Mouse (Mus musculus) adrenal gland, adult 18-20 months (tissue): ENCODE measurements at regions not wholly inside any gene's neighbourhood (a gene's known extent, or its start where the extent isn't known, plus 50 kb on each side); places are given as distances from the start of the nearest gene placed in this dataset.
"Not testable (repeated sequence)": the region's sequence is repeated elsewhere in the genome, so short reads cannot be mapped to it uniquely, and the experiment has no call there.

Experiments used
- DNase-seq, 2 experiments: peaks; one replicate each; pipeline ENCODE4 v3.0.0; 2021 to 2022; ENCODE audit warnings: low spot score in 2 of 2

DNA sequence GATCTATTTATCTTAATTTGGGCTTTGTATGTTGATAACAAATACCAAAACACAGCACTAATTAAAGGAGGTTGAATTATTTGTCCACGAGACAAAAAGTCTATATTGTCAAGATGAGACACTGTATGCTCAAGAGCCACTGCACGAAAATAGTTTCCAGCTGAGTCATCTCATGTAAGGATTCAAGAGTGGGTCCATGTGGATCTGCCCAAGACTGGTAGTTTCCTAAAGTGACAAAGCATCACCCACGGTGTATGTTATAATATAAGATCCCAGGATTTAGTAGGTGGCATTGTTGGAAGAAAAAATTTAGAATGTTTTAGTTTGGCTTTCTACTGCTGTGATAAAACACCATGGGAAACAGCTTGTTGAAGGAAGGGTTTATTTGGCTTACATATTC is 428.2 kb downstream of the Arl6ip6 start:
- DNase-seq, result no peak

DNA sequence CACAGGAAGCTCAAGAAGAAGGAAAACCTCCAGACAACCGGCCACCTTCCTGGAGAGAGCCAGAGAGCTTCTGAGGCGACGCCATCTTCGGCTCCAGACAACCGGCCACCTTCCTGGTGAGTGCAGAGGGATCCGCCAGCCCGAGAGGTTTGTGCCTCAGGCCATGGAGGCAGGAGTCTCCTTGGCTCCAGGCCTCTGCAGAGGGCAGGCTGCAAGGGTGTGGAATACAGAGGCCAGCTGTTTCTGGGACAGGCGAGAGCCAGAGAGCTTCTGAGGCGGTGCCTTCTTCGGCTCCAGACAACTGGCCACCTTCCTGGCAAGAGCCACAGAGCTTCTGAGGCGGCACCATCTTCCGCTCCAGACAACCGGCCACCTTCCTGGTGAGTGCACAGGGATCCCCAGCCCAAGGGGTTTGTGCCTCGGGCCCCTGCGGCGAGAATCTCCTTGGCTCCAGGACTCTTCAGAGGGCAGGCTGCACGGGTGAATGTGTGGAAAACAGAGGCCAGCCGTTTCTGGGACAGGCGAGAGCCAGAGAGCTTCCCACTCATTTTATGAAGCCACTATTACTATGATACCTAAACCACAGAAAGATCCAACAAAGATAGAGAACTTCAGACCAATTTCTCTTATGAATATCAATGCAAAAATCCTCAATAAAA is 441.4 kb downstream of the Arl6ip6 start:
- DNase-seq, result not testable (repeated sequence)

DNA sequence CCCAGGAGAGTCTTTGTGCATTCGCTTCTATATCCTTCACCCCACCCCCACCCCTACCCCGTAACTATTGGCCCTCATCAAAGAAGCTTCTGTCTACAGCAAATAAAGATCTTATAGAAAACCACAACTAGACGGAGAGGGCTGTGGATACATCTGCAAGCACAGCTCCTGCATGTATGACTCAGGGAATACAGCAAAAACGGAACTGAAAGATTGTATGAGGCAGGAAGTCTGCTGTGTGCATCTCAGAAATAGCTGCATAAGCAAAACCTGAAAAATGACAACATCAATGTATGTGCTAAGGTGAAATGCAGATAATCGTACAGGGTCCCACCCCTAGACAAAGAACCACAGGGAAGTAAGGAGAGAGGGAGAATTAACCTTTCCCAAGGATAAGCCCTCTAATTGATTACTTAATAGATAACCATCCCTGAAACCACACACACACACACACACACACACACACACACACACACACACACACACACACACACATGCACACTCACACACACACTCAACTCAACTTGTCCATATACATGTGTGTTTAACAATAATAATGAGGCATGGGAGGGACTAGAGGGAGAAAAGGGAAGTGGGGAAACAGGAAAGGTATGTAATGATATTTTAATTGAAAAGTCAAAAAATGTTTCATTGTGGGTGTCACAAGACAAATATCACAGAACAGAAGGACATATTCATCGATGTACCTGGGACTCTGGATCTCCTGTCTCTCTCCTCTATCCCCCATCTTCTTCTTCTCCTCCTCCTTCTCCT is 416.6 kb downstream of the Rprm start:
- no peak for DNase-seq

DNA sequence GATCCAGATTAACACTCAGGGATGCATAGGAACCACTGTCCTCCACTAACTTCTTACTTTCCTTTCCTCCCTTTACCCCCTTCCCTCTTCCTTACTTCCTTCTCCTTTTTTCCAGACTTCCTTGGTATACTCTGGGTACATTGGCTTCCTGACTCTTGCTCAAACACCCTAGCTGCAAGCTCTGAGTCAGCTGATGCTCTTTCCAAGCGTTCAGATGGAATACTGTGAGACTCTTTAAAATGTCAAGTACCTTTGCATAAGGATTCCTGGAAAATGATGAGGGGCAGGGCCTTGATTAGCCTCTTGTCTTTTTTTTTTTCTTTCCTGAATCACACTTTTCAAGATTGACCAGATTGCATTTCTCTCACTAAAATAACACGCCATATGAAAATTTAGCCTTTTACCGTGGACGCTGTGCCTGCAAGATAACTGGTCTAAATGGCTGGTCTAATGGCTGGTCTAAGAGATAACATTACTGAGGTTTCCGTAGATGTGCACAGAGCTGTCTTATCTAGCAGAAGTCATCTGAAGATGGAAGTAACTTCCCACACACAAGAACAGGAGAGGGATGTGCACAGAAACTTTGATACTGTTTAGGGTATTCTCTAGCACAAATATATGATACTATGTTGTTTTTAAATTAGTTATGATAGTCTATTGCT is 404.9 kb downstream of the Rprm start:
- DNase-seq, result no peak

DNA sequence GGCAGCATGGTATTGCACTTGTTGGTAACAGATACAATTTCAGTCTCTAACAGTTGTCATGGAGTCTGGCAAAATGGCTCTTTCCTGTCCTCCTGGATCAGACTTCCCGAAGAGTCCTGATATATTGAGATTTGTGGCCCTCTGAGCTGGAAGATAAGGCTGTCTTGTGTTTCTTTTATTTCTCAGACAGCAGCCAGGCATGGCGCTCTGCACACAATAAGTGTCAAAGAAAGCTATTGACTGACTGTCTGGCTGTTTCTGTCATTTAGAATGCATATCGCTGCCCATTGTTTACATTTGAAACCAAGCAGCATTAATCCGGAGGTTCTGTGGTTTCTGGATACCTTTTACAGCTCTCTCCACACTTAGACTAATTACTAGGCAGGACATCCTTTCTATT is 402.8 kb downstream of the Rprm start:
- DNase-seq, result no peak

DNA sequence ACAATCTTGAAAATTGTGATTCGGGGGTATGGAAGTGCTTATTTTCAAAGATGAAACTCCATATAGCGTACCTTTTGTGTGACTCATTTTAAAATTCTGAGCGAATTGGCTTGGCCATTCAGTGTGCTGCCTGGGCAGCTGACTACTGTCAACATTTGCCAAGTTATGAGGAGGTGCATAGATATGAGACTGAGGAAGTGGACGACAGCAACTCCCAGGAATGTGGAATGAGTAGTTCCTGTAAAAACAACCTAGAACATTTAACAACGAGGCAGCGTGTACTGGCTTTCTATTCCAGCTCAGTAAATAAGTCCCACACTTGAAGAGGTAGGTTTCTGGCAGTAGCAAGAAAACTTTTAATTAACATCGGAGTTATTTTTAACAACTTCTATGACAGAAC is 398.1 kb downstream of the Rprm start:
- no peak for DNase-seq

DNA sequence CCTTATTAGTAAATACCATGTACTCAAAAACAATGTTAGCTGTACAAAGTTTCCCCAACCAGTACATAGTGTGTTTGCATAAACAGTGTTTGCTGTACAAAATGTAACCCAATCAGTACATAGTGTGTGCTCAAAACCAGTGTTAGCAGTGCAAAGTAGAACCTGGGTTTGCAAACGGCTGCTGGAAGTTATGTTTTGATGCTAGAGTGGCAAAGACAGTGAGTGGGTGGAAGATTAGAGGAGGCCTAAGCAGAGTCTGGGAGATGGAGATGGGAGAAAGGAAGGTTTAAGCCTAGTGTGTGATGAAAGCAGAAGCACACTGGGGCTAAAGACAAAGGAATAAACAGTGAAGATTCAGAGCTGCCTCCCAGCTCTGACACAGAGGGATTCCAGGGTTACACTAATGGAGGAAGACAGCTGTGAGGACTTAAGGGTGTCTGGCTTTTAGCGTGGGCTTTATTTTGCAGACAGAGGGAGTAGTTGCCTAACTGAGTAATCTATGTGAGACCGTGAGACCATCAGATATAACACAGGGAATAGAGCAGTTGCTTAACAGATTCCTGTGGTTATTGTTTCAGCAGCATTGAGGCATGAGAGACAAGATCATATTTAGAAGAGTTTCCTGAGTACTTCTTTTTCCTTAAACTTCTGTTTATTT is 396.0 kb downstream of the Rprm start:
- no peak for DNase-seq

DNA sequence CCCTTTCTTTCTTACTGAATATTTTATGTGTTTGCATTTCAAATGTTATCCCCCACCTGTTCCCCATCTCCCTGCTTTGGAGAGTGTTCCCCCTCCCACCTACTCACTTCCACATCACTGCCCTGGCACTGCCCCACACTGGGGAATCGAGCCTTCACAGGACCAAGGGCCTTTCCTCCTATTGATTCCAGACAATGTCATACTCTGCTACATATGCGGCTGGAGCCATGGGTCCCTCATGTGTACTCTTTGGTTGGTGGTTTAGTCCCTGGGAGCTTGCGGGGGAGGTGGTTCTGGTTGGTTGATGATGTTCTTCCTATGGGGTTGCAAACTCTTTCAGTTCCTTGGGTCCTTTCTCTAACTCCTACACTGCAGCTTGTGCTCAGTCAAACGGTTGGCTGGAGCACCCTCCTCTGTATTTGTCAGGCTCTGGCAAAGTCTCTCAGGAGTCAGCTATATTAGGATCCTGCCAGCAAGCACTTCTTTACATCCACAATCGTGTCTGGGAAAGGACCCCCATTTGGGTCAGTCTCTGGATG is 393.7 kb downstream of the Rprm start:
- DNase-seq, result no peak

DNA sequence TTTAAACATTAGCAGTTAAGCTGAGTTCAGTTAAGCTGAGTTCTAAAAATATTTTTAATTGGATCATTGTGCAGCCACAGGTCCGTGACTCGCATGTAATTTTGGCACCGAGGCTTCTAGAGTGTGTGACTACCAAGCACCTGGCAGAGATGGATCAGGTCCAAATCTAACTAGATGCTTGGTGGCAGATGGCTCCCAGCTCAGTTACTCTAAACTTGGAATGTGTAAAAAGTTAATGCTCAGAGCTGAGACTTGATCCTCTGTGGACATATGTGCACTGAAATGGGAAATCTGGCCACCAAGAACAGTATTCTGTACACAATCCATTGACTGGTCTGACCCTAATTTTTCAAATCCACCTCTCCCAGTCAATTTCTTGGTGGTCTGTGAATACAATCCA is 374.1 kb downstream of the Rprm start:
- no peak for DNase-seq

DNA sequence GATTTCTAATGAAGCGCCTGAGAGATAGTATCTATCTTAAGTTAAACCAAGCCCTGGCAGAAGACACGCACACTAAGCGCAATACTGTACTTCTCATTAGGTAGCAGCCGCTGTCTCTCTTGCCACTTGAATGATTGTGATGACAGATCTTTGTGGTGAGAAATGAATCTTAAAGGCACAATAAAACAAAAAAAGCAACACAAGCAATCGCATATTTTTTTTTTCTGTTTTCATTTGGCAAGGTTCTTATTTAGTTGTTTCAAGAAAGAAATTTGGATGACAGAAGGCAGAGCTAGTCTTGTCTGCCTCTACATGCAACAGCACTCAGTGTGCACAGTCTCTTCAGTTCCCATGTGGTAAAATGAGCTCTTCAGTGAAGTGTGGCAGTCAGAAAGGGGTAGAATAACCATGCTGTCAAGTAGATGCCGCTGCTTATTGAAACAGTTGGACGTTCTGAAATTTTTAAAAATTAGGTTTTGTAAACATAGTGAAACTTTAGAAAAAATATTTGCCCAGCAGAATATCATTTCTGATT is 372.2 kb downstream of the Rprm start:
- DNase-seq, result no peak

DNA sequence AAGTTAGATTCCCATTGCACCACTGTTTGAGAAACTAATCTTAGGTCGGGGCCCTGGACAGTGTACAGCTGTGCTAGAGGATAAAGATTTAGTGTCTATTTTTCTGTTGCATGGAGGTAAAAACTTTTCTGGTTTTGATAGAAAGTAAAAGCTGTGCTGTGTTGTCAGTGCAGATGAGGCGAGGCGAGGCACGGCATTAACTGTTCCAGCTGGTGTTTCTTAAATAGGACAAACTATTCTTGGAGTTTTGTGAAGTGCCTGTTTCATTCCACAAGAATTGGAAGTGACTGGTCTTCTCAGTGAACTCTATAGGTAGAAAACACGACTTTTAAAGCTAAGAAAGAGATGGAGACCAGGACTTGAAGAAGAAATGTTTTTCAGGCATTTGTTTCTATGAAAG is 370.3 kb downstream of the Rprm start:
- no peak for DNase-seq

DNA sequence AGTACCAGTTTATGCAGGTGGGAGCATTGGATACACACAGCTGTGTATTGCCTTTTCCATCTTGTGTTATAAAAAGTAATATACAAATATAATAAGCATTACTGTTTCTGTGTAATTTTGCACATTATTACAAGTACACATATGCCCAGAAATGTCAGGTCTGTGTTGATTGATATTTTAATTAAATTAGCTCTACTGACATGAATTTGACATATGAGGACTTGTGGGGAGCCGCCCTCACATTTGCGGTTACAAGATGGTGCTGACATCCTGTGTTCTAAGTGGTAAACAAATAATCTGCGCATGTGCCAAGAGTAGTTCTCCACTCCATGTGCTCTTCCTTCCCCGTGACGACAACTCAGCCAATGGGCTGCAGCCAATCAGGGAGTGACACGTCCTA is 362.1 kb downstream of the Rprm start:
- DNase-seq, result no peak

DNA sequence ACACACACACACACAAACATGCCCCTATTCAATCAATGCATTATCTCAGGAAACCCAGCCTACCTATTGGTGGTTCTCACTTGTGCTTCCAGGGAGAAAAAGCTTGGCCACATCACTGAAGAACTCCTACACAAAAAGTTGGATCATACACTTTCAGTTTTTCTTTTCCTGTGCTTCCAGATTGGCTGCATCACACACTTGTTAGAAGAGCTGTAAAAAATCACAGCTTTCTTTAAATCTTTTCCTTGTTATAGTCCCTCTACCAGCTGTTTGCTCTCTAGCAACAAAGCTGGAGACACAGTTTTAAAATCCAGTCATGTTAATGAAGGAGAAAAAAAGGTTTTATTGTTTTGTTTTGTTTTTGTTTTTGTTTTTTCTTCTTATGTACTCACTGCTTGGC is 356.7 kb downstream of the Rprm start:
- DNase-seq, result no peak

DNA sequence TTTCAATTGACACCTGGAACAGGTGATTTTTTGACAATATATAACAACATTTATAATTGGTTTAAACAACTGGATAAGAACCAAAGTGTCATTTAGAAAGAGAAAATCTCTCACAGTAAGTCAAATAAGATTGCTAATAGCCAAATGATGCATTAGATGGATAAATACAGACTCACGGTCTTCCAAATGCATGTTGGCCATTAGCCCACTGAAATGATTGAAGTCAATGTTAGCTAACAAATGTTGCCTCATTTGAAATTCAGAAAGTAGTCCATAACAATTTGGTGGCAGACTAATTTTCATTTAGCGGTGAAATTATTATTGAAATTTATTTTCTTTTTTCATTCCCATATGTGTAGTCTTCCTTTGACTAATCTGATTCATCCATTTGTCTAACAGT is 354.9 kb downstream of the Rprm start:
- no peak for DNase-seq

DNA sequence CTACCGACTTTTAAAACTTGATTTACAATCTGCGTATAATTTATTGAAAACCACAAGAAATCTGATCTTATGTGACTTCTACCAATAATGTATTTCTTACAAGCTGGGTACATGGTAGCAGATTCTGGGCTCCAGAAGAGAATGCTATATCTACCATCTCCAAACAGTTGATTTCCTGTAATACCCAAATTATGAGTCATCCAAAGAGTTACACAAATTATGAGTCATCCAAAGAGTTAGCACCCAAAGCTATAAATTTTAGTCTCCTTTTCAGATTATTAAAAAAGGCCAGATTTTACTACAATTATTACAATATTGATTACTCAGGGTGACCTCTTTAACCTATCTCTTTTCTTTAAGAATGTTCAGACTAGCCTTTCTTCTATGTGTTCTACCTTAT is 321.9 kb downstream of the Rprm start:
- DNase-seq, result no peak

DNA sequence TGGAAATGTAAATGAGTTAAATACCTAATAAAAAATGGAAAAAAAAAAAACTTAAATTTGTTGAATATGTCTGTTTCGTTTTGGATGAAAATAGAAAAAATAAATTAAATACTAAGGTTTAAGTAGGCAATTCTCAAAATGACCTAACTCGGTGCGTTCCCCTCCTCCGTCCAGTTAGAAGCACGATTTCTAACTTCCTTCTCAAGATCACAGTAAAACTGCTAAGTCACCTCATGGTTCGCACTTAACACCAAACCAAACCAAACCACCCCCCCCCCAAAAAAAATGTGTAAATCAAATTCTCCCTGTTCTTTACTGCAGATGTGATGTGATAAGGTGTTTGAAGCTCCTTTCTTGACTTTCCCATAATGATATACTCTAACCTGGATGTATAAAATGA is 303.3 kb downstream of the Rprm start:
- DNase-seq, result not testable (repeated sequence)

DNA sequence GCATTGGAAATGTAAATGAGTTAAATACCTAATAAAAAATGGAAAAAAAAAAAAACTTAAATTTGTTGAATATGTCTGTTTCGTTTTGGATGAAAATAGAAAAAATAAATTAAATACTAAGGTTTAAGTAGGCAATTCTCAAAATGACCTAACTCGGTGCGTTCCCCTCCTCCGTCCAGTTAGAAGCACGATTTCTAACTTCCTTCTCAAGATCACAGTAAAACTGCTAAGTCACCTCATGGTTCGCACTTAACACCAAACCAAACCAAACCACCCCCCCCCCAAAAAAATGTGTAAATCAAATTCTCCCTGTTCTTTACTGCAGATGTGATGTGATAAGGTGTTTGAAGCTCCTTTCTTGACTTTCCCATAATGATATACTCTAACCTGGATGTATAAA is 296.8 kb downstream of the Rprm start:
- not testable (repeated sequence) for DNase-seq

DNA sequence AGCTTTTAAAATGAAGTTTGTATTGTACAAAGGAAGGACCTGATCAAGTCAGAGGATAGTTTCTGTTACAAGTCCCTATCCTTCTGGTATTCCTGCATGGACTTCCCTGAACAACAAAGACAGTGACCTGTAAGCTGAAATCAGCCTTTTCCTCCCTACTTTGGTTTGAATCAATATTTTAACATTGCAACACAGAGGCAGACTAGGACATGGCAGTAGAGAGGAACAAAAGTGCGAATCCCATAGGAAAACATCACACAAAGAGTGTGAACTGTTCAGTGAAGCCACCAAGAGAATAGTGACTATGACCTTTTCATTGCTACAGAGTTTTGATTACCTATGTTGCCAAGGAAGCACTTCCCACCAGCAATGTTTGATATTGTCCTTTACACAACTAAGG is 288.7 kb downstream of the Rprm start:
- DNase-seq, result no peak

DNA sequence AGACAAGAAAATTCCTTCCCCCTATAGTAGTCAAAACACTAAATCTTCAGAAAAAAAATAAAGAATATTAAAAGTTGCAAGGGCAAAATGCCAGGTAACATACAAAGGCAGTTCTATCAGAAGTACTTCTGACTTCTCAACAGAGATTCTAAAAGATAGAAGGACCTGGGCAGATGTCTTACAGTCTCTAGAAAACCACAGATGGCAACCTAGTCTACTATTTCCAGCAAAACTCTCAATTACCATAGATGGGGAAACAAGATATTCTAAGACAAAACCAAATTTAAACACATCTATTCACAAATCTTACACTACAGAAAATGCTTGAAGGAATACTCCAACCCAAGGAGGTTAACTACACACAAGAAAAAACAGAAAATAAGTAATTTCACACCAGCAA is 281.7 kb downstream of the Rprm start:
- no peak for DNase-seq

DNA sequence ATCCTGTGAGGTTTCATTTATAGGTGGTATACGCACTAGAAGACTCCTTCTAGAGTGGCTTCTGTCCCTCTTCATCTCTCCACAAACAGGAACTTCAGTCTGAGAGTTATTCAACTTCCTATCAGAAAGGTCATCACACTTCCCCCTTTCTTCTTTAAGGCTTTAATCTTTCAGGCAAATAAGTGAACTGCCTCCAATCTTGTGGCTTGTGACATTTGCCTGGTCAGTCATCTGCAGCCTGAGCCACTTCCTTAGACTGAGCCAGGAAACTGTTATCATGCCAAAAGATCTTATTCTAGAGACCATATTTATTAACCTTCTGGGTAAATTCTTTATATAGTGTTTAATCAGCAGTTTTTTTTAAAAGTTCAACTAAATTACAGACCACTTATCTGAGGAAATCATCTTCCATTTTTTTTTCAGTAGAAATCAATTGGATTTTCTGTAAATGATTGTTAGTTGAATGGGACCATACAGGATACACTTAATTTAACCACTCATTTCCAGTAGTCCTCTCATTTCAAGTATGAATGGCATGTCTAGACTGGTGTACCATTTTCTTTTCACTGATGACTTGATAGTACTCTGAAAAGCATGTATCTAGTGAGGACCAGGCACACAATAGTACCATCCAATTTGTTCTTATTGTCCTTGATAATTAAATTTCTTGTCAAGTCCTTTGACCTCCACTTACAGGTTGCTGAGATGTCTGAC is 234.4 kb downstream of the Rprm start:
- no peak for DNase-seq
